17 mouse cellular contexts compared by ENCODE assay signal in genomic region chr10:37190092-37190491, GRCm38 (mm10). TPM values are rescaled to one million over a fixed set of nuclear protein-coding genes. Genes with fewer than 3 reads are reported as not detected.
A peak's percentile ranks its signal among the peaks of the same experiment; 100 is the strongest.
DNase-seq lines count a peak whose midpoint lies in the region; ATAC-seq and TF ChIP-seq lines count a peak whose summit lies in the region.
"Had no signal": no experiment of that assay in that cellular context is flagged by ENCODE, and none has a peak within 500 bp of the region (broad histone marks: within the 10 kb centered on the region; RNA-seq: fewer than 3 reads in every experiment).

No protein-coding gene starts in this region.

- no peaks in the 10 kb centered on the region for H3K79me2 ChIP-seq in liver, adult 2 months (ENCODE audit: control insufficient read depth, insufficient read depth, low read length)

- H3K36me3 ChIP-seq in heart, embryonic 11.5 days (ENCODE audit: control insufficient read depth, insufficient read depth, low read length) = no peaks in the 10 kb centered on the region
- no peaks in the 10 kb centered on the region for H3K36me3 ChIP-seq in liver, adult 2 months (ENCODE audit: control insufficient read depth, insufficient read depth, low read length)
- no peaks in the 10 kb centered on the region for H3K36me3 ChIP-seq in hindbrain, embryonic 13.5 days
- H3K36me3 ChIP-seq: embryonic facial prominence, embryonic 13.5 days; liver, embryonic 12.5 days; neural tube, embryonic 15.5 days had no signal

- H3K4me2 ChIP-seq in heart, embryonic 11.5 days = no peak overlapping the region
- H3K4me2 ChIP-seq in hindbrain, embryonic 13.5 days = no peak overlapping the region
- H3K4me2 ChIP-seq: embryonic facial prominence, embryonic 13.5 days; liver, embryonic 12.5 days; neural tube, embryonic 15.5 days had no signal

- no peaks in the 10 kb centered on the region for H3K9me3 ChIP-seq in heart, embryonic 11.5 days (replicated peaks; ENCODE audit: control insufficient read depth, low read length)
- no peaks in the 10 kb centered on the region for H3K9me3 ChIP-seq in hindbrain, embryonic 13.5 days
- H3K9me3 ChIP-seq: embryonic facial prominence, embryonic 13.5 days; liver, embryonic 12.5 days; neural tube, embryonic 15.5 days had no signal

- H3K27me3 ChIP-seq in heart, embryonic 11.5 days (ENCODE audit: control insufficient read depth, insufficient read depth, low read length) = no peaks in the 10 kb centered on the region
- no peaks in the 10 kb centered on the region for H3K27me3 ChIP-seq in liver, adult 2 months (ENCODE audit: control insufficient read depth, insufficient read depth, low read length)
- no peaks in the 10 kb centered on the region for H3K27me3 ChIP-seq in hindbrain, embryonic 13.5 days
- H3K27me3 ChIP-seq: embryonic facial prominence, embryonic 13.5 days; liver, embryonic 12.5 days; neural tube, embryonic 15.5 days had no signal

- H3K4me1 ChIP-seq in heart, embryonic 11.5 days (ENCODE audit: control insufficient read depth, insufficient read depth, low read length) = no peaks in the 10 kb centered on the region
- H3K4me1 ChIP-seq in liver, adult 2 months (ENCODE audit: control insufficient read depth, insufficient read depth, low read length) = no peaks in the 10 kb centered on the region; the same call in 1 of the 2 replicates
- H3K4me1 ChIP-seq in hindbrain, embryonic 13.5 days (replicated peaks) = no peaks in the 10 kb centered on the region
- H3K4me1 ChIP-seq: liver, embryonic 12.5 days; neural tube, embryonic 15.5 days had no signal

- H3K9ac ChIP-seq in heart, embryonic 11.5 days (ENCODE audit: low read depth, low read length) = no peak overlapping the region
- H3K9ac ChIP-seq in liver, adult 2 months (ENCODE audit: low read depth, low read length) = no peak overlapping the region
- no peak overlapping the region for H3K9ac ChIP-seq in hindbrain, embryonic 13.5 days
- H3K9ac ChIP-seq: embryonic facial prominence, embryonic 13.5 days; liver, embryonic 12.5 days; neural tube, embryonic 15.5 days had no signal

- no peak overlapping the region for H3K27ac ChIP-seq in heart, embryonic 11.5 days (ENCODE audit: low read depth, low read length)
- H3K27ac ChIP-seq in liver, adult 2 months (replicated peaks; ENCODE audit: insufficient read depth, low read depth, low read length) = no peak overlapping the region
- no peak overlapping the region for H3K27ac ChIP-seq in hindbrain, embryonic 13.5 days
- H3K27ac ChIP-seq: embryonic facial prominence, embryonic 13.5 days; liver, embryonic 12.5 days; neural tube, embryonic 15.5 days; stomach, postnatal 0 days had no signal

- no peak for TF ChIP-seq POLR2A in liver, adult 2 months (IDR thresholded peaks at IDR 0.05; ENCODE audit: extremely low read depth, insufficient read depth, low read length)

- WGBS in heart, embryonic 11.5 days (ENCODE audit: insufficient replicate concordance) = 68% methylated on average over 6 of the region's 6 CpGs
- 78% methylated on average over 6 of the region's 6 CpGs for WGBS in liver, adult 2 months
- WGBS in hindbrain, embryonic 13.5 days = 89% methylated on average over 6 of the region's 6 CpGs

- no peak for ATAC-seq in heart, embryonic 11.5 days (replicated peaks; ENCODE audit: insufficient number of reproducible peaks, low FRiP score, low TSS enrichment)
- peak; percentile 64 for ATAC-seq in neutrophil, adult 5-6 weeks (ENCODE audit: extremely low read depth, insufficient number of reproducible peaks, low FRiP score, poor library complexity, severe bottlenecking)
- no peak for ATAC-seq in hindbrain, embryonic 13.5 days (ENCODE audit: low FRiP score)
- ATAC-seq: activated CD4-positive, CD25-positive, alpha-beta regulatory T cell, adult 4 months; liver, embryonic 12.5 days had no signal

- no peak overlapping the region for H3K4me3 ChIP-seq in heart, embryonic 11.5 days (ENCODE audit: low read depth, low read length)
- H3K4me3 ChIP-seq in liver, adult 2 months (ENCODE audit: insufficient read depth, low read depth, low read length) = no peak overlapping the region
- no peak overlapping the region for H3K4me3 ChIP-seq in hindbrain, embryonic 13.5 days
- H3K4me3 ChIP-seq: embryonic facial prominence, embryonic 13.5 days; liver, embryonic 12.5 days; neural tube, embryonic 15.5 days had no signal

- DNase-seq in heart, adult 11 months = peak; percentile 95
- DNase-seq in liver, adult 2 months (ENCODE audit: extremely low read depth, low read depth, low spot score) = peak; percentile 34
- DNase-seq in liver = no peak
- DNase-seq in MEL-GATA-1-ER (ENCODE audit: extremely low read depth, low read depth) = peak; percentile 79
- DNase-seq in adrenal gland, adult 8-10 months = no peak
- DNase-seq: cerebellum, postnatal 25 days; heart, postnatal 4 days; kidney, postnatal 14 days; lung, postnatal 14 days had no signal

- no peak for TF ChIP-seq CTCF in liver, adult 2 months (IDR thresholded peaks at IDR 0.05; ENCODE audit: low read depth, low read length)

RNA-seq across cellular contexts. Expression of gene Marcks, which starts 51.4 kb away (rescaled TPM):
- 88.3 and 99.9 TPM in 2 replicates for polyA plus RNA-seq in heart, embryonic 11.5 days (2014; fragmentation: Nextera tagmentation; extraction: Ambion mirVana)
- total RNA-seq in liver, adult 2 months (2014; rRNA removed) = 8.9 and 10.2 TPM in 2 replicates
- 3.4 and 4.6 TPM in 2 replicates for polyA plus RNA-seq in liver, adult 2 months (2012; rRNA removed)
- 241 and 271 TPM in 2 replicates for total RNA-seq in neutrophil, adult 5-6 weeks (2017)
- total RNA-seq in adrenal gland, adult 8-10 months (2022) = 10 to 100 TPM; 33.6 to 49.8 (median 41.0) TPM
- polyA plus RNA-seq in hindbrain, embryonic 13.5 days (2015; fragmentation: Nextera tagmentation; extraction: Ambion mirVana) = 254 and 257 TPM in 2 replicates

Comparison
In these comparisons a context has a peak if more than half of its experiments do, and no peak if none do; other contexts are left out.
1. DNase-seq: peak in heart, adult 11 months (single experiment), liver, adult 2 months (single experiment) and MEL-GATA-1-ER (single experiment); none in liver (single experiment) and adrenal gland, adult 8-10 months (single experiment).